8 mouse cellular contexts compared by ENCODE assay signal in genomic region chr8:86888058-86888939, GRCm38 (mm10). TPM values are rescaled to one million over a fixed set of nuclear protein-coding genes. Genes with fewer than 3 reads are reported as not detected.
DNase-seq lines count a peak whose midpoint lies in the region; ATAC-seq and TF ChIP-seq lines count a peak whose summit lies in the region.

No protein-coding gene starts in this region.

- no peak for TF ChIP-seq POLR2A in lung, adult 2 months (IDR thresholded peaks at IDR 0.05; ENCODE audit: borderline replicate concordance, extremely low read depth, low read depth, low read length)

- 0 out of 2 replicates have a peak, but pooled peaks cover 4% of the 10 kb centered on the region for H3K4me1 ChIP-seq in lung, adult 2 months (ENCODE audit: control insufficient read depth, insufficient read depth, low read length)
- peaks cover 17% of the 10 kb centered on the region for H3K4me1 ChIP-seq in liver, embryonic 12.5 days
- peaks cover 2% of the 10 kb centered on the region for H3K4me1 ChIP-seq in midbrain, postnatal 0 days (ENCODE audit: insufficient read depth, low read length)

- no peaks in the 10 kb centered on the region for H3K36me3 ChIP-seq in liver, embryonic 12.5 days
- H3K36me3 ChIP-seq in midbrain, postnatal 0 days (ENCODE audit: insufficient read depth, low read length) = no peaks in the 10 kb centered on the region

- H3K27me3 ChIP-seq in liver, embryonic 12.5 days (replicated peaks) = no peaks in the 10 kb centered on the region
- H3K27me3 ChIP-seq in midbrain, postnatal 0 days (ENCODE audit: insufficient read depth, low read length) = no peaks in the 10 kb centered on the region

- DNase-seq in lung, adult 18-20 months = peak; percentile 68 to 73
- no peak for DNase-seq in lung, adult 2 months
- peak; percentile 47 for DNase-seq in gonadal fat pad, adult 2 months (ENCODE audit: low read depth)
- DNase-seq in yolk sac, embryonic 10.5 days (ENCODE audit: low spot score) = peak; percentile 74
- DNase-seq in frontal cortex, adult 2 months (ENCODE audit: extremely low spot score in 1 of 2, low spot score in 1 of 2) = no peak
- DNase-seq in midbrain, postnatal 0 days (ENCODE audit: low spot score) = no peak

- no peak overlapping the region for H3K9ac ChIP-seq in liver, embryonic 12.5 days
- no peak overlapping the region for H3K9ac ChIP-seq in midbrain, postnatal 0 days (replicated peaks; ENCODE audit: low read length, poor library complexity, severe bottlenecking)

- no peak for ATAC-seq in liver, embryonic 12.5 days
- no peak for ATAC-seq in midbrain, postnatal 0 days (ENCODE audit: low FRiP score)
- ATAC-seq in megakaryocyte-erythroid progenitor cell, adult 5-6 weeks (replicated peaks; ENCODE audit: low FRiP score, low TSS enrichment, poor library complexity, severe bottlenecking) = no peak

- 41% methylated on average over 11 of the region's 11 CpGs for WGBS in lung, adult 2 months
- 19% methylated on average over 11 of the region's 11 CpGs for WGBS in liver, embryonic 12.5 days (ENCODE audit: insufficient replicate concordance)
- WGBS in midbrain, postnatal 0 days = 75% methylated on average over 11 of the region's 11 CpGs

- no peak overlapping the region for H3K4me2 ChIP-seq in liver, embryonic 12.5 days
- no peak overlapping the region for H3K4me2 ChIP-seq in midbrain, postnatal 0 days (ENCODE audit: low read depth, low read length, poor library complexity, severe bottlenecking)

- H3K4me3 ChIP-seq in lung, adult 2 months (replicated peaks; ENCODE audit: extremely low read depth, low read depth, low read length) = no peak overlapping the region
- H3K4me3 ChIP-seq in liver, embryonic 12.5 days = no peak overlapping the region
- no peak overlapping the region for H3K4me3 ChIP-seq in midbrain, postnatal 0 days (ENCODE audit: low read depth, low read length)

- no peaks in the 10 kb centered on the region for H3K9me3 ChIP-seq in liver, embryonic 12.5 days (replicated peaks)
- no peaks in the 10 kb centered on the region for H3K9me3 ChIP-seq in midbrain, postnatal 0 days (ENCODE audit: low read length)

- peak overlapping the region; percentile 33; the same call in 1 of the 2 replicates for H3K27ac ChIP-seq in liver, embryonic 12.5 days
- H3K27ac ChIP-seq in midbrain, postnatal 0 days (ENCODE audit: low read depth, low read length) = no peak overlapping the region

- no peak for TF ChIP-seq CTCF in lung, adult 2 months (IDR thresholded peaks at IDR 0.05; ENCODE audit: insufficient read depth, low read length)
- no peak for TF ChIP-seq CTCF in midbrain, postnatal 0 days (IDR thresholded peaks at IDR 0.05)

RNA-seq across cellular contexts. Expression of gene N4bp1, which starts 3.2 kb away (rescaled TPM):
- polyA plus RNA-seq in lung, adult 2 months (2012; rRNA removed) = 13.5 and 18.9 TPM in 2 replicates
- polyA plus RNA-seq in gonadal fat pad, adult 2 months (2012; rRNA removed) = 8.7 and 13.8 TPM in 2 replicates
- 4.6 and 5.1 TPM in 2 replicates for polyA plus RNA-seq in liver, embryonic 12.5 days (2016; fragmentation: Nextera tagmentation; extraction: Ambion mirVana)
- polyA plus RNA-seq in frontal cortex, adult 2 months (2012; rRNA removed) = 18.7 and 19.1 TPM in 2 replicates
- total RNA-seq in midbrain, postnatal 0 days (2014; rRNA removed) = 16.0 and 16.8 TPM in 2 replicates
- 4.7 and 5.8 TPM in 2 replicates for polyA plus RNA-seq in midbrain, postnatal 0 days (2015; fragmentation: Nextera tagmentation; extraction: Ambion mirVana)
- total RNA-seq in megakaryocyte-erythroid progenitor cell, adult 5-6 weeks (2014; fragmentation: Nextera tagmentation) = 15.9 and 17.0 TPM in 2 replicates
- 11.1 and 14.5 TPM in 2 replicates for total RNA-seq in megakaryocyte-erythroid progenitor cell, adult 5-6 weeks (2017)

Comparison
In these comparisons a context has a peak if more than half of its experiments do, and no peak if none do; other contexts are left out.
1. DNase-seq: peak in lung, adult 18-20 months (2 of 2), gonadal fat pad, adult 2 months (single experiment) and yolk sac, embryonic 10.5 days (single experiment); none in lung, adult 2 months (single experiment), frontal cortex, adult 2 months (0 of 2) and midbrain, postnatal 0 days (single experiment).